Mouse (Mus musculus) embryonic fibroblast, embryonic 13.5 days (primary cell): ENCODE results near the gene BC005561. TPM values are rescaled to one million over a fixed set of nuclear protein-coding genes. Genes with fewer than 3 reads are reported as not detected.
A peak's percentile ranks its signal among the peaks of the same experiment; 100 is the strongest.
"Not testable (repeated sequence)": the region's sequence is repeated elsewhere in the genome, so short reads cannot be mapped to it uniquely, and the experiment has no call there.

Source experiments
- H3K27ac ChIP-seq: 2 replicates; pipeline ENCODE4 v1.5.1; 2012; ENCODE audit warnings: low read length, control low read depth, inconsistent platforms; ENCODE audit not compliant: insufficient read depth
- H3K4me1 ChIP-seq: 2 replicates; pipeline ENCODE4 v1.6.1; 2011; ENCODE audit warnings: low read length; ENCODE audit not compliant: control insufficient read depth, insufficient read depth
- H3K4me3 ChIP-seq: 2 replicates; pipeline ENCODE4 v1.5.1; 2011; ENCODE audit warnings: mild to moderate bottlenecking, control low read depth, low read length; ENCODE audit not compliant: insufficient read depth
- CTCF ChIP-seq: IDR thresholded peaks from 2 replicates; pipeline ENCODE4 v1.5.1; 2011; ENCODE audit warnings: mild to moderate bottlenecking, control low read depth, low read length, moderate library complexity, borderline replicate concordance; ENCODE audit not compliant: insufficient read depth
- POLR2A ChIP-seq: IDR thresholded peaks from 2 replicates; pipeline ENCODE4 v1.6.1; 2011; ENCODE audit warnings: low read depth, mild to moderate bottlenecking, control low read depth, low read length, moderate library complexity
- polyA plus RNA-seq: library from polyadenylated mRNA; stranded (reverse); fragments of >200 nt; gene quantifications from 2 replicates; pipeline ENCODE4 v1.2.4, GENCODE M21; 2011; ENCODE audit warnings: low read depth; ENCODE audit not compliant: missing spikeins, insufficient read length

Gene BC005561
- polyA plus RNA-seq, 1 experiment = 7.2 TPM

GRCm38 (mm10) chr5:104472371-104472770 is 35.8 kb upstream of the BC005561 start:
- Histone ChIP-seq H3K27ac (no peak overlapping the region), H3K4me1 (no peaks in the 10 kb centered on the region), H3K4me3 (no peak overlapping the region)
- no peak for TF ChIP-seq CTCF
- no peak for TF ChIP-seq POLR2A

GRCm38 (mm10) chr5:104480367-104480766 is 27.8 kb upstream of the BC005561 start:
- Histone ChIP-seq H3K4me3 (no peak overlapping the region), H3K27ac (no peak overlapping the region), H3K4me1 (no peaks in the 10 kb centered on the region)
- TF ChIP-seq CTCF = no peak
- no peak for TF ChIP-seq POLR2A

GRCm38 (mm10) chr5:104482856-104483255 is 25.3 kb upstream of the BC005561 start:
- Histone ChIP-seq H3K4me3 (no peak overlapping the region), H3K4me1 (no peaks in the 10 kb centered on the region), H3K27ac (no peak overlapping the region)
- TF ChIP-seq CTCF (no peak), POLR2A (no peak)

GRCm38 (mm10) chr5:104491561-104491960 is 16.6 kb upstream of the BC005561 start:
- TF ChIP-seq CTCF (no peak), POLR2A (no peak)

GRCm38 (mm10) chr5:104504883-104505282 is 3.3 kb upstream of the BC005561 start:
- Histone ChIP-seq H3K27ac (no peak overlapping the region), H3K4me1 (no peaks in the 10 kb centered on the region; the same call in 1 of the 2 replicates), H3K4me3 (no peak overlapping the region)
- no peak for TF ChIP-seq CTCF
- no peak for TF ChIP-seq POLR2A

More at GRCm38 (mm10) chr5:104491561-104491960, 16.6 kb upstream of the BC005561 start:
- no peak overlapping the region for H3K4me3 ChIP-seq
- no peak overlapping the region for H3K27ac ChIP-seq
- H3K4me1 ChIP-seq = no peaks in the 10 kb centered on the region

GRCm38 (mm10) chr5:104507829-104508194 is 340 bp upstream of the BC005561 start:
- no peak overlapping the region for H3K27ac ChIP-seq
- no peak for TF ChIP-seq CTCF
- TF ChIP-seq POLR2A = no peak
- no peaks in the 10 kb centered on the region; the same call in 1 of the 2 replicates for H3K4me1 ChIP-seq
- H3K4me3 ChIP-seq = no peak overlapping the region; the same call in 1 of the 2 replicates

GRCm38 (mm10) chr5:104511211-104511610 is 3.1 kb downstream of the BC005561 start:
- H3K4me1 ChIP-seq = no peaks in the 10 kb centered on the region; the same call in 1 of the 2 replicates
- TF ChIP-seq CTCF (no peak), POLR2A (no peak)
- H3K27ac ChIP-seq = no peak overlapping the region
- H3K4me3 ChIP-seq = no peak overlapping the region

- Histone ChIP-seq H3K4me1 (no peaks in the 10 kb centered on the region), H3K27ac (no peak overlapping the region)
- TF ChIP-seq POLR2A (no peak), CTCF (no peak)
Measured at GRCm38 (mm10) chr5:104538612-104539011, 30.5 kb downstream of the BC005561 start.

GRCm38 (mm10) chr5:104539331-104539730 is 31.2 kb downstream of the BC005561 start:
- H3K27ac ChIP-seq = no peak overlapping the region
- TF ChIP-seq POLR2A = no peak
- no peak for TF ChIP-seq CTCF
- no peaks in the 10 kb centered on the region for H3K4me1 ChIP-seq
- no peak overlapping the region for H3K4me3 ChIP-seq

More at GRCm38 (mm10) chr5:104538612-104539011, 30.5 kb downstream of the BC005561 start:
- no peak overlapping the region for H3K4me3 ChIP-seq

GRCm38 (mm10) chr5:104568079-104568478 is 59.9 kb downstream of the BC005561 start:
- not testable (repeated sequence) for H3K4me1 ChIP-seq, H3K27ac ChIP-seq, H3K4me3 ChIP-seq

- no peaks in the 10 kb centered on the region for H3K4me1 ChIP-seq
- H3K27ac ChIP-seq = peak overlapping the region; percentile 96
- peak overlapping the region; percentile 29; the same call in 1 of the 2 replicates for H3K4me3 ChIP-seq
- TF ChIP-seq POLR2A = no peak
- no peak for TF ChIP-seq CTCF
Measured at GRCm38 (mm10) chr5:104570766-104571165, 62.6 kb downstream of the BC005561 start.
